Mouse (Mus musculus): ENCODE data around the gene Irf4.

Irf4 gene

DNA sequence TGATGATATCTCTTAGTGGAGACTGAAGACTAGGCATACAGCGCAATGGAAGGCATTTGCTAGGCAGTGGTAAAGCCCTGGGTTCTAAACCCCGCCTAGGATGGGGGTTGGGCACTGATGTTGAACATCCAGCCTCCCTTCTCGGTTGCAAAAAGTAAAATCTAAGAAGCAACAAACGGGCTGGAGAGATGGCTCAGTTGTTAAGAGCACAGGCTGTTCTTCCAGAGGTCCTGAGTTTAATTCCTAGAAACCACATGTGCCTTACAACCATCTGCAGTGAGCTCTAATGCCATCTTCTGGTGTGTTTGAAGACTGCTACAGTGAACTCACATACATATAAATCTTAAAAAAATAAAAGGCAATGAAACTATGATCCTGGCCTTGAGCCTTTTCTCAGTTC lies 13.2 kb downstream of the Irf4 start:
- DNase-seq (ENCODE audit: low read depth, low spot score): no peak

DNA sequence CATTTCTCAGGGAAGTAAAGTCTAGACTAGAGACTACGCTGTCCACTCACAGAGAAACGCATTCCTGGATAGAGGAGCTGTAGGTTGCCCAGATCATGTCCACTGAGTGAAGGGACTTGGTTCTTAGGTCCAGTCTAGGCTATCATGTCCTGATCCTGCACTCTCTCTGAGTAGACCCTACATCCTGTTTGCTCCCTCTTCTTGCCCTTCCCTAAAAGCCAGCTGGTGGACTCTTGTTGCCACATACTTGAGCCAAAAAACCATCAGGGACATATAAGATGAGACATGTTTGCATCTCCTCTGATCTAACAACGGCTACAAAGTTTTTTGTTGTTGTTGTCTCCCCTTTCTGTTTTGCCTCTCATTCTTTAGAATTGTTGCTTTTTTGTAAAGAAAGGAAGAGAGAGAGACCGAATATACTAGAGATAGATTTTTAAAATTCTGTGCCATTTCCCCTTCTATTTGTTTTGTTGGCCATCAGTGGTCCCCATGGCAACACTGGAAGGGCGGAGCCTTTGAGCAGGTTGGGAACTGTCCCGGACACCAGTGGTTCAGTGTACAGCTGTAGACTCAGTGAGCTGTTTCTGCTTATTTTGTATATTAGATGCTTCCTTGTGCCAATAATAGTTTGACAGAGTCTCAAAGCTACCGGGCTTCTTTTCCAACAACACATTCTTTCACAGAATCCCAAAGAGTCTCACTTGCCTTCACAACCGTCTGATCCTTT lies 15.2 kb downstream of the Irf4 start:
- DNase-seq (ENCODE audit: low read depth, low spot score): no peak

DNA sequence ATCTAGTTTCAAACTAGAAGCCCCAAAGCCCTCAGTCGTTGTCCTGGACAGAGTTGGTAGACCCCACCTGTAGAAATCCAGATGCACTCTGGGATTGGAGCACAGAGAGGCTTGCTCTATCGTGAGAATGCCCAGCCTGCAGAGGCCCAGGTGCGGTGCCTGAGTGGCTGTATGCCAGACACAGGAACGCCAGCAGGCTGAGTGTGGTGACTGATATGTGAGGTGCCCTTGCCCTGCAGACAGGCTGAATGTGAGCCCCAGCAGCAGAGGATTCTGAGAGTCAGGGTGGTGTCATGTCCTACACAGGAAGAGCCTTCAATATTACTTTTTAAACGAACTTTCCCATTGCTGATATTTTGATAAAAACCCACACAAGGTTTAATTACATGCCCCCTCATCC lies 16.9 kb downstream of the Irf4 start:
- no peak for DNase-seq (ENCODE audit: low read depth, low spot score)

- DNase-seq (ENCODE audit: low read depth, low spot score): no peak
These were observed 17.8 kb downstream of the Irf4 start for GRCm38 (mm10) chr13:30766636-30767476.

DNA sequence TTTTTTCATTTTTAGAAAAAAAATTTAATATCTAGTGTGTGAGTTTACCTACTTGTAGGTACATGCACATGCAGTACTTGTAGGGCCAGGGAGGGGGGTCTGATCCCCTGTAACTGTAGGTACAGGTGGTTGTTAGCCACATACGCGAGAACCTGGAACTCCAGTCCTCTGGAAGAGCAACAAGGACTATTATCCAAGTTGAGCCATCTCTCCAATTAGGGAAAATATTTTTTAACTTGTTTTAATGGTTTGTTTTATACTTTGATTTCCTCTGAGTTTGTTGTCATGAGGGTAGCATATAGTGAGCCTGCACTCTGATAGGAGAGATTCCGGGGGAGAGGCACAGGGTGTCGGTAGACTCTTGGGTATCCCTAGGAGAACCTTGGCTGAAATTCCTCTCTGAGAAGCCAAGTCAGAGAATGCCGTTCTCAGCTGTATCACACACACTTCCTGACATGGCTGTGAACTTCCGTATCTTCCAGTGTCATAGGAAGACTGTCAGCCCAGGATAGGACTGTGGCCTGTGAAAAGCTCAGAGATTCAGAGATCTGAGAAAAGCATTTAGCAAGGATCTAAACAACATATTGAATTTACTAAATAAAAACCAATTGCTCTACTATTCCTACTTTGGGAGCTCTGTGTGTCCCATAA lies 18.6 kb downstream of the Irf4 start:
- DNase-seq (ENCODE audit: low read depth, low spot score): no peak

- no peak for DNase-seq (ENCODE audit: low read depth, low spot score)
These were observed 27.0 kb downstream of the Irf4 start for GRCm38 (mm10) chr13:30776021-30776420.

- DNase-seq (ENCODE audit: low read depth, low spot score): no peak
These were observed 28.7 kb downstream of the Irf4 start for GRCm38 (mm10) chr13:30777678-30778179.

- no peak for DNase-seq (ENCODE audit: low read depth, low spot score)
These were observed 32.9 kb downstream of the Irf4 start for GRCm38 (mm10) chr13:30781905-30782304.

DNA sequence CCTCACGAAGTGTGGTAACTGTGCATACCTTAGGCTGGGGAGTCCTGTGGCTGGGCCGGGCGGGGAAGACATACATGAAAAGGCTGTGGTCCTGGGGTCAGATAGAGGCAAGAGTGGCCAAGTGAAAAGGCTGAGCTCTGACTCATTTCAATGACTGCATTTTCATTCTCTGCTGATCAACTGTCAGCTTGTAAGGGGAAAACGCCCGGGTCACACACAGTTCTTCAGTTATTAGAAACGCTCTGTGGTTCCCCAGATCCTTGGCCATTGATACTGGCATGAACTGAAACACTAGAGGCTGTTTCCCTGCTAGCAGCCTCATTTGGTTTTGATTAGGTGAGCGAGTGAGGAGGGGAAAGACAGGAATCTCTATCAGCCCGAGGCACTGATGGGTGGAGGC lies 33.4 kb downstream of the Irf4 start:
- DNase-seq (ENCODE audit: low read depth, low spot score): no peak

GRCm38 (mm10) chr13:30785423-30786040 lies 36.5 kb downstream of the Irf4 start:
- DNase-seq (ENCODE audit: low read depth, low spot score): no peak

GRCm38 (mm10) chr13:30786235-30787035 lies 37.4 kb downstream of the Irf4 start:
- DNase-seq (ENCODE audit: low read depth, low spot score): no peak

DNA sequence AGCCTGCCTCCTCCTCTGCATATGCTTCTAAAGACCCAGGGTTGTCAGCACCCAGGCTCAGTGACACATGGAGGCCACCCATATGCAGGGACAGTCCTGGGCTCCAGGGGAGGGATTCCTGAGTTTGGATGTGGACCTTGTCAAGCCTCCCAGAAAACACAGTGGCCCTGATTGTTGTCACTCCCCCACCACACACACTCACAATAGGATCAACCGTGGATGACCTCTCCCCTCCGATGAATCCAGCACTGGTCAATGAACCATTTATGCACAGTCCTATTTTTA lies 38.0 kb downstream of the Irf4 start:
- DNase-seq (ENCODE audit: low read depth, low spot score): no peak

GRCm38 (mm10) chr13:30787556-30787955 lies 38.5 kb downstream of the Irf4 start:
- DNase-seq (ENCODE audit: low read depth, low spot score): peak; percentile 56

DNA sequence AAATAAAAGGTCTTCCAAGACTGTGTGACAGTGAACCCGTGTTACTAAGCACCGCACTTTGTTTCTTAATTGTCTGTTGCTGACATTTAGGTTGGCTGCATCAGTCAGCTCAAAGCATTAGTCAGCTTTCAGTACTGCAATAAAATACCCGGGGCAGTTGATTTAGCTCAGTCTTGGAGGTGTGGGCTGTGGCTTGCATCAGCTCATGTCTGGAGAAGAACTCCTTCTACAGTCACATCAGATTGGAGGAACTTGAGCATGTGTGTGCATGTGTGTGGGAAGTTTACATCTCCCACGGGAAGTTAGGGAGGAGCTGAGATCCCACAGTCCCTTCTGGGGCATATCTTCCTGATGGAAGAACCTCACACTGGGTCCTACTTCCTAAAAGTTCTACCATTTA lies 38.9 kb downstream of the Irf4 start:
- DNase-seq (ENCODE audit: low read depth, low spot score): peak; percentile 3

- DNase-seq (ENCODE audit: low read depth, low spot score): no peak
These were observed 39.4 kb downstream of the Irf4 start for GRCm38 (mm10) chr13:30788421-30788820.

- no peak for DNase-seq (ENCODE audit: low read depth, low spot score)
These were observed 41.0 kb downstream of the Irf4 start for GRCm38 (mm10) chr13:30790016-30790415.

GRCm38 (mm10) chr13:30792308-30792707 lies 43.3 kb downstream of the Irf4 start:
- DNase-seq (ENCODE audit: low read depth, low spot score): no peak

DNA sequence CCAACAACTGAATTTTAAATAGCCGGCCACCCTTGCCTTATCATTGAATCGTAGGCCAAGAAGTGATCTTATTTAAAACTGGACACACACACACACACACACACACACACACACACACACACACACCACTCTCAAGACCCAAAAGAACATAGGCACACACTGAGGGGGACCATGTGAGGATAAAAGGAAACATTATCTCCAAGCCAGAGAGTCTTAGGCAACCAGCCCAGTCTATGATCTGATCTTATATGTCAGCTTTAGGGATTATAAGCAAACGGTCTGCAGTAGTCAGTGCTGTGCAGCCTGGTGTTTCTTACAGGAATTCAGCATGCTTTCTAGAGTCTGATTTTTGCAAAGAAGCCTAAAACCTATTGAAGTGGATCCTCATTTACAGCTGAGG lies 43.7 kb downstream of the Irf4 start:
- DNase-seq (ENCODE audit: low read depth, low spot score): no peak

DNA sequence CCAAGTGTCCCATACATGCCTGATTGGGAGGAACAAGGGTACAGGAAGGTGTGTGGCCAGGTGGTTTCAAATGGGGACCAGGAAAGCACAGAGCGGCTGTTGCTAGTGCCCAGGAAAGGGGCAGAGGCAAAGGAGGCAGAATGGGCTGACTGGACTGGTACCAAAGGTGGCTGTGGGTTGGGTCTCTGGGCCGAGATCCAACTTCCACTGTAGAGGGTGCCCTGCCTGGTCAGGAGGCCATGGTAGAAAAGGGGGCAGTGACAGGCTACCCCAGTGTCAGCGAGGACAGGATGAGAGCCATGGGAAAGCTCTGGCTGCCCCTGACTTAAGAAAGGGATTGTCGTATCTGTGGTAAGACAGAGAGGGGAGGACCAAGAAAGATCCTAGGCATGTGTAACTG lies 44.2 kb downstream of the Irf4 start:
- no peak for DNase-seq (ENCODE audit: low read depth, low spot score)

GRCm38 (mm10) chr13:30793616-30794015 lies 44.6 kb downstream of the Irf4 start:
- DNase-seq (ENCODE audit: low read depth, low spot score): no peak

GRCm38 (mm10) chr13:30795960-30796359 lies 46.9 kb downstream of the Irf4 start:
- no peak for DNase-seq (ENCODE audit: low read depth, low spot score)
